Mouse (Mus musculus) v-Abl transformed pro-B cells (cell line): Measurements from ENCODE around the gene Eef2.

Source experiments
- in situ Hi-C, 2 experiments: fragments of 400-800 bp; cut with MboI; formaldehyde crosslinking; loops; one replicate each; pipeline ENCODE4 v1.15.1; 2025; ENCODE audit not compliant: unreplicated experiment in 2 of 2

Eef2 gene

DNA sequence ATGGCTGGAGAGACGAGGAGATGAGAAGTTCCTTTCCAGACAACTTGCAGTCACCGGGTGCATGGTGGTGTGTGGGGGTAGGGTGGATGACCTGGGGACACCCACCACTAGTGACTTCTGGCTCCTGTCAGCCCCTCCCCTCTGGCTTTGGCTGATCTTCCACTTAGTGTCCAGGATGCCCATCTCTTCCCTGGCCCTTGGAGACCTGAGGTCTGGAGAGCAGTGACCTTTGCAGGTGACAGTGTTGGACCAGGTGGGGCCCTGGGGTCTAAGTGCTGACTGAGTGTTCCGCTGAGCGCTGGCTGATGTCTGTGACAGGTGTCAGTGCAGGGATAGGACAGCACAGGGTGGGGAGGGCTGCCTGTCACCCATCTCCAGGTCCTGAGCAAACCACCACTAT lies 18.9 kb downstream of the Eef2 start:
- in situ Hi-C loops: loop anchor here in 1 of 2 experiments (5.0 to 10.0 kb wide), 2 partner anchors 92 to 360 kb away; partner anchors contain the start of gene Aes

DNA sequence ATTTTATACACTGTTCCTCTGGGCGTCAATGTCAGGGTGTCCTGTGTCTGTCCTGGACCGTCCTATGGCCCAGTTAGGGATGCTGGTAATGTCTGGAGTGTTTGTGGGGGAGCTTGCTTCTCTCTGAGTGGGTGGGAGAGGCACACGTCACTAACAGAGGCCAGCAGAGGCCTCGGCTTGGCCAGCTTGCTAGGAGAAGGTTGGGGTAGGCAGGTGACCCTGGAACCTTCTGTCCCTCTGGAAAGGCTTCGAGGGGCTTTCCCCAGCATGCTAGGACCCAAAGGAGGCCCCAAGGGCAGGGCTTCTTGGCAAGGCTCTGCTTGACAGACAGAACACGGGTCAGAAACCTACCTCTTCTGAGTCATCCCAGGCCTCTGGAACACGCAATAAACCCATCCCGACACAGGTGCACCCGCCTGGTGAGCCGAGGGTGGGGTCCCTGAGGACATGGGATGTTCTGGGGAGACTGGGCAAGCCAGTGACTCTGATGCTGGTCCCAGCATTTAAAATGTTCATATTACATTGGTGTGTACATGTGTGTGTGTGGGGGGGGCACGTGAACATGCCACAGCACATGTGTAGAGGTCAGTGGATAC lies 20.1 kb downstream of the Eef2 start:
- in situ Hi-C loops: loop anchor here in 1 of 2 experiments (5.0 to 10.0 kb wide), 2 partner anchors 91 to 358 kb away; partner anchors contain the start of gene Aes

DNA sequence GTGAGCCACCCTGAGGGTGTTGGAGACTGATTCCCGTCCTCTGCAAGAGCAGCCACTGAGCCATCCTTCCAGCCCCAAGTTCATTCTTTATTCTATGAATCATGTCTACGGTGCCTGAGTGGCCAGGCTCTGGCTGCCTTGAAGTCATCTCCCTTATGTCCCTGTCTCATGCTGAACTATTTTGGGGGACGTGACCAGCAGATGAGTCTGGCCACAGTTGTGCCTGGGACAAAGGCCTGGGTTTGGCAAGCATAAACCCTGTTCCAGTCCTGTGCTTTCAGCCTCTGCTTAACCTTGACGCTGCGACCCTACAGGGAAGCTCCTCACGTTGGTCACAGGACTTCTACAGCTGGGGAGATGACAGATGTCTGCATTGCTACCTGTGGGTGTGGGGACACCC lies 20.9 kb downstream of the Eef2 start:
- in situ Hi-C loops: loop anchor here in 1 of 2 experiments (5.0 to 10.0 kb wide), 2 partner anchors 90 to 357 kb away; partner anchors contain the start of gene Aes

DNA sequence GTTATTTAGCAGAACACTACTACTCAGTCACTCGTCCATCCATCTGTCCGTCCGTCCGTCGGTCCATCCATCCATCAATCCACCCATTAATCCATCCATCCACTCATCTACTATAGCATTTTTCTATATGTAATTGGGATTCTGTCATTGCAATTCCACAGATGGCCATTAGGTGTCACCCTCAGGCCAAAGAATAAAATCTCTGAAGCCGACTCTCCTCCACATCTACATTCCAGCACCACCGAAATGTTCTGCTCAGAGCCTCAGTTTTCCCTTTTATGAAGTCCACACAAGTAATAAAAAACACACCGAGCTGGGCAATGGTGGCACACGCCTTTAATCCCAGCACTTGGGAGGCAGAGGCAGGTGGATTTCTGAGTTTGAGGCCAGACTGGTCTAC lies 21.8 kb downstream of the Eef2 start:
- in situ Hi-C loops: loop anchor here in 1 of 2 experiments (5.0 to 10.0 kb wide), 2 partner anchors 89 to 357 kb away; partner anchors contain the start of gene Aes

DNA sequence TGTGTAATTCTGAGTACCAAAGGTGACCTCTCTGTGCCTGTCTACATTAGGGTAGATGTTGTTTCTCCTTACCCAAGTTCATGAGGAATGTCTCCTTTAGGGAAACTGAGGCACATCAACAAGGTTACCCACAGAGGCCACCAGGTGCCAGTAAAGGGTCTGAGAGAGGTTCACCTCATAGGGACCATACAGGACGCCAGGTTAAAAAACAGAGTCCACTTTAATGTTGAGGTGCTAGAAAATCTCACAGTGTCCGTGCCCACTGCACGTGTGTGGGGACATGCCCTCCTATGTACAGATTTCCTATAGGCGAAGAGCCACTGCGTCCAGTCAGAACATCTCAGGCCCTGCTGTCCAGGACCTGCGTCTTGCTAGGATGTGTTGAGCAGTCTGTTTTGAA lies 22.6 kb downstream of the Eef2 start:
- in situ Hi-C loops: loop anchor here in 1 of 2 experiments (5.0 to 10.0 kb wide), 2 partner anchors 88 to 356 kb away; partner anchors contain the start of gene Aes

DNA sequence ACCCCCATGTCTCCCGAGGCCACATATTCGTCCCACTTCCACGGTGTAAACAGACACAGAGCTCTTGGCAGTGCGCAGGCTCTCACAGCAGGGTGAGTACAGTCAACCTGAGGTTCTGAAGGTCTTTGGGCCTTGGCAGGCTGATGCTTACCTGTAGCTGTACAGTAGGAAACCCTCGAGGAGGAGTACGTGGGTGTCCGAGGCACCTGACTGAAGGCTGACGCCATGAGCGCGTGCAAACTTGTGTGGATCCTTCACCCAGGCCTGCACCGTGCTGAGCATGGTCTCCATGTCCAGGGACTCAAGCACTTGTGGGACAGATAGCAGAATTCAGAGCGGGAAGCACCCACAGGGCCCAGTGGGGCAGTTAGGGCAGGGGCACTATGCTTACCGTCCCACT lies 23.7 kb downstream of the Eef2 start:
- in situ Hi-C loops: loop anchor here in 1 of 2 experiments (25.0 kb wide), 1 partner anchor 962 kb away; no protein-coding TSS in a partner anchor

DNA sequence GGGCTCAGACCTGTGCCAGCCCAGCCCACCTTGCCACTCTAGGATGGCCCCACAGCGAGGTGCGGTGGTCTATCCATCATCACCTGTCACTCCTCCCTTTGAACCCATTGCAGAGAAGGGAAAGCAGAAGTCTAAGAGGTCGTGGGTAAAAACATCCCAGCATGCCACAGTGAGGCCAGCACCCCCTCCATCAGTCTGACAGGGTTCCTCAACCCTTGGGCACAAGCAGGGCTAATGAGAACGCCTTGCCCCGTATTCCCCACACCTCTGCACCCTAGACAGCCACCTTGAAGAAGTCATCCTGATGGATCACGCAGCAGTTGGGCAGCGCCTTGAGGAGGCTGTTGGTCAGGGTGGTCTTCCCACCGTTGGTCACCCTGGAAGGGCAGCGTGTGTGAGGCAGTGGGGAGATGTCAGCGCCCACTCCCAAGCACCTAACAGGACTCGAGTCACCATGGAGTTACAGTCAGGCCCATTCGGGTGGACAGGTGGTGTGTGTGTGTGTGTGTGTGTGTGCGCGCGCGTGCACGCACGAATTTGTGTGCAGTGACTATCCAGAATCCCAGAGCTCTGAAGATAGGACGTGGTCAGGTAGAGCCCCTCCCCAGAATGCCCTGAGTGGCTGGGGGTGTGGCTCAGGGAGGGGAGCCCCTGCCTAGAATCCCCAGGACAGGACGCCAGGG lies 24.3 kb downstream of the Eef2 start:
- in situ Hi-C loops: loop anchor here in 1 of 2 experiments (25.0 kb wide), 1 partner anchor 962 kb away; no protein-coding TSS in a partner anchor

DNA sequence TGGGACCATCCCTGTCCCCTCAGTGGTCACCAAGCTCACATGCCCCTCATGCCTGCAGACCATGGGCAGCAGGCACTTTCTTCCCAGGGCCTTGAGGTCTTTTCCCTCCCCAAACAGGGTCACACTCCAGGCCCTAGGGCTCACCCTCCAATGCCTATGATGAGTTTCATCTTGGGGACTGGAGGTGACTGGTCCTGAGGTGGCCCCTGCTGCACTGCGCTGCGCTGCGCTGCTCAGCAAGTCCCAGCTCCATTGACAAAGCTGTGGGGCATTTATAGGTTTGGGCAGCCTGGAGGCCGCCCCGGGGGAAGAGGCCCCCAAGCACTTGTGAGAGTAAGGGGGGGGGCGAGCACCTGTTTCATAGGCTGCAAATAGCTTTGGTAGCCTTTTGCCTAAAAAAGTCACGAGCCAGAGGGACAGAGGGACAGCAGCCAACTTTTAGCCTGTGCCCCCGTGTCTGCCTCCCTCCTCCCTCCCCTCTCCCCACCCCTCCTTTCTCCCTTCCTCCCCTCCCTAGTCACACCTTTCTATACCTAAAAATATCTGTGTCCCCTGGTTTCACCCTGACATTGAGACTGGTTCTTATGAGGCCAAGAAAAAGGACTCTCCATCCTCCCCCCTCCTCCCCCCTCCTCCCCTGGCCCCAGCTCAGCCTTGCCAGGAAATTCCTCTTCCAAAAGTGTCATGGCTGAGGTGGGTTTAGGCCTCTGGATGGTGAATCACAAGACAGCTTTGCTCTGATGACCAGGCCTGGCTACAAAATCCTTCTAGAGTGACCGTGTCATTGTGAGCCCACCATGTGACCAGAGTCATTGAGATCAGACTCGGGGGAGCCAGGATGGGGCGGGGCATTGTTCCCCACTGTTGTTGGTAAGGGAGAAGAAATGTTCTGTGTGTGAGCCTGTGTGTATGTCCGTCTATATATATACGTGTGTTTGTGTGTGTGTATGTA lies 25.7 kb downstream of the Eef2 start, which contains the start of gene Nmrk2:
Nmrk2 (minus strand) TSS at position 245 of the 952 bp plus-strand sequence.
- in situ Hi-C loops: loop anchor here in 1 of 2 experiments (25.0 kb wide), 1 partner anchor 960 kb away; no protein-coding TSS in a partner anchor

DNA sequence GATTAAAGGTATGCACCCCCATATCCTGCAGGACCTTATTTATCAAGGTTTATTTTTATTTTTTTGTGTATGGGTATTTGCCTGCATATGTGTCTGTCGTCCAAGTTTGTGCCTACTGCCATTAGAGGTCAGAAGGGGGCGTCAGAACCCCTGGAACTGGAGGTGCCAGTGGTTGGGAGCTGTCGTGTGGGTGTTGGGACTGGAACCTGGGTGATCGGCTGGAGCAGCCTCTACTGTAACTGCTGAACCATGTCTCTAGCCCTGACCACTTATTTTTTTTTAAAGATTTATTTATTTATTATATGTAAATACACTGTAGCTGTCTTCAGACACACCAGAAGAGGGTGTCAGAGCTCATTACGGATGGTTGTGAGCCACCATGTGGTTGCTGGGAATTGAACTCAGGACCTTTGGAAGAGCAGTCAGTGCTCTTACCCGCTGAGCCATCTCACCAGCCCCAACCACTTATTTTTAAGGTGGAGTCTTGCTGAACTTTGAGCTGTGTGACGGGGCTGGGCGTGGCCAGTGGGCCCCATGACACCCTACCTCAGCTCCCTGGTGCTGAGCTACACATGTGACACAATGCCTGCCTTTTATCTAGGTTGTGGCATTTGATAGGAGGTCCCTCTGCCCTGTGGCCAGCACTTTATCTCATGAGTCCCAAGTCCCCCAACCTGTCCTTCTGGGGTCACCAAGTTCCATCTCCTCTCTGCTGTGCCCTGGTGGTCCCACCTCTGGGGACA lies 26.7 kb downstream of the Eef2 start:
- in situ Hi-C loops: loop anchor here in 1 of 2 experiments (25.0 kb wide), 1 partner anchor 959 kb away; no protein-coding TSS in a partner anchor

DNA sequence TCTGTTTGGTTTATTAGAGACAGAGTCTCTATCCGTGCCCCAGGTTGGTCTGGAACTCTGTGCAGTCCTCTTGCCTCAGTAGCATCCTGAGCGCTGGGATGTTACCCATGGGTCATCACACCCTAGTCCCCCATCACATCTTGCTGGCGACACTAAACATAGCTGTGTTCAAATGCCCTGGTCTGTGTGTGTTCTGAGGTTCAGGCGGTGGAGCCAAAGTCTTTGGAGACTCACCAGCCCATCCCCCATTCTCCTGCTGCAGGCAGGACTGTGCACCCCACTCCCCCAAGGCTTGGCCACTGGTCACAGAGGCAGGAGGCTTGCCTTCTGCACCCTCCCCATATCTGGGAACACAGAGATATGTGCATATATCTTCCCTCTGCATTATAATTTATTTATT lies 27.7 kb downstream of the Eef2 start:
- in situ Hi-C loops: loop anchor here in 1 of 2 experiments (25.0 kb wide), 1 partner anchor 958 kb away; no protein-coding TSS in a partner anchor

DNA sequence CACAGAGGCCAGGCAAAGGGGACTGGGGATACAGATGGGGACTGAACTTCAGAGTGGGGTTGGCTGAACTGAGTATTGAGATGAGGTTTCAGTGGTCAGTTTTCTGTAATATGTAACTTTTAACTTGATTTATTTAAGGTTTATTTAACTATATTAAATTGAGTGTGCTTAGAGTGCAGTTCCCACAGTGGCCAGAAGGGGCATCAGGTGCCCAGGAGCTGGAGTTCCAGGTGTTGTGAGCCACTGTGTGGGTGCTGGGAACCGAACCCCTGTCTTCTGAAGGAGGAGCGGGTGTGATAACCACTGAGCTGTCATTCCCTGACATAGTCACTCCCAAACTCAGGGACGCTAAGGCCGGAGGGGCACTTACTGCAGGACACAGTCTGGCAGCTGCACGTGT lies 33.7 kb downstream of the Eef2 start:
- in situ Hi-C loops: loop anchor here in 1 of 2 experiments (25.0 kb wide), 1 partner anchor 952 kb away; no protein-coding TSS in a partner anchor

DNA sequence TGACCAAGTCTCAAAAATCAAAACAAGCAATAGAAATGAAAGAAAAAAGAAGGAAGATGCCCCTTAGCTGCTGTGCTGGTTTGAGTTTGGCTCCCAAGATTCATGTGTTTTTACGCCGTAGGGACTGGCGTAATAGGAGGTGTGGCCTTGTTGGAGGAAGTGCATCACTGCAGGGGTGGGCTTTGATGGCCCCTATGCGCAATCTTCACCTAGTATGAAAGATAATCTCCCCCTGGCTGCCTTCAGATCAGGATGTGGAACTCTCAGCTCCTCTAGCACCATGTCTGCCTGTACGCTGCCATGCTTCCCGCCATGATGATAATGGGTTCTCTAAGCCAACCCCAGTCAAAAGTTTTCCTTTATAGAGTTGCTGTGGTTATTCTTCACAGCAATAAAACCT lies 39.8 kb downstream of the Eef2 start:
- in situ Hi-C loops: loop anchor here in 1 of 2 experiments (25.0 kb wide), 1 partner anchor 946 kb away; no protein-coding TSS in a partner anchor

DNA sequence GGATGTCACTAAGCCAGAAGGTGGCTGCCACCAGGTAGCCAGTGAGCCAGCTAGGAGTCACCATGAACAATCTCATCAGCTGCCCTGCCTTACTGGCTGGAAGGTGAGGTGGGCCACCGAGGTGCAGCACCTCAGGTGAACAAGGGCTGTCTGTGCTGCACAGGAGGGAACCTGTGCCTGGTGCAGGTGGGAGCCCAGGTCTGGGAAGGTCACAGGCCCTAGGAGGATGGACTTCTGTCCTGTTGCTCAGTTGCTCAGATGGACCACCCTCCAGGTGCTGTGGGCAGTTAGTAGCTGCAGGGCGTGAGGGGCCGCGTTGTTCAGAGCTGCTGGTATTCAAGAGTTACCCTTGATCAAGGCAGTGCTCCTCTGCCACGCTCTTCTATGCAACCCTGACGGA lies 40.4 kb downstream of the Eef2 start:
- in situ Hi-C loops: loop anchor here in 1 of 2 experiments (25.0 kb wide), 1 partner anchor 945 kb away; no protein-coding TSS in a partner anchor

DNA sequence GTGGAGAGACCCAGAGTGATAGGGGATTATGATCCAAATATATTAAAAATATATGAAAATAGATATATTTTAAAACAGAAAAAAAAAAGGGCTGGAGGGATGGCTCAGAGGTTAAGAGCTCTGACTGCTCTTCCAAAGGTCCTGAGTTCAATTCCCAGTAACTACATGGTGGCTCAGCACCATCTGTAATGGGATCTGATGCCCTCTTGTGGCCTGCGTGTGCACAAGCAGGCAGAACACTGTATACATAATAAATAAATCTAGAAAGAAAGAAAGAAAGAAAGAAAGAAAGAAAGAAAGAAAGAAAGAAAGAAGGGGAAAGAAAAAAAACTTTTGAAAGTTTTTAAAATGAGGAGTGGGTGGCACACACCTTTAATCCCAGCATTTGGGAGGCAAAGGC lies 40.8 kb downstream of the Eef2 start:
- in situ Hi-C loops: loop anchor here in 1 of 2 experiments (25.0 kb wide), 1 partner anchor 945 kb away; no protein-coding TSS in a partner anchor

DNA sequence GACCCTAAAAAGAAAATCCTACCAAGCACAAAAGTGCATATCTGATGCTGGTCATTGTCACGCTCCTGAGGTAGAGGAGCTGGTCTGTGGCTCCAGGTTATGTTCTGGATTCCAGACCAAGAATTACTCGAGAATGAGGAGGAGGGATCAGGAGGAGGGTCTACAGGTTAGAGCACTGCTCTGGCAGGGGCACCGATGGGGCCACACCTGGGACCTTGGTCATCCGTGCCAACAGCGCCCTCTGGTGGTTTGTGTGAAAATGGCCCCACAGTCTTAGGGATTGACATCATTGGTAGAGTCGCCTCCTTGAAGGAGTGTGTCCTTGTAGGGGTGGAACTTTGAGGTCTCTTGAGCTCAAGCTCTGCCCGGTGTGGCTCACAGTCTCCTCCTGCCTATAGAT lies 41.5 kb downstream of the Eef2 start:
- in situ Hi-C loops: loop anchor here in 1 of 2 experiments (25.0 kb wide), 1 partner anchor 944 kb away; no protein-coding TSS in a partner anchor

DNA sequence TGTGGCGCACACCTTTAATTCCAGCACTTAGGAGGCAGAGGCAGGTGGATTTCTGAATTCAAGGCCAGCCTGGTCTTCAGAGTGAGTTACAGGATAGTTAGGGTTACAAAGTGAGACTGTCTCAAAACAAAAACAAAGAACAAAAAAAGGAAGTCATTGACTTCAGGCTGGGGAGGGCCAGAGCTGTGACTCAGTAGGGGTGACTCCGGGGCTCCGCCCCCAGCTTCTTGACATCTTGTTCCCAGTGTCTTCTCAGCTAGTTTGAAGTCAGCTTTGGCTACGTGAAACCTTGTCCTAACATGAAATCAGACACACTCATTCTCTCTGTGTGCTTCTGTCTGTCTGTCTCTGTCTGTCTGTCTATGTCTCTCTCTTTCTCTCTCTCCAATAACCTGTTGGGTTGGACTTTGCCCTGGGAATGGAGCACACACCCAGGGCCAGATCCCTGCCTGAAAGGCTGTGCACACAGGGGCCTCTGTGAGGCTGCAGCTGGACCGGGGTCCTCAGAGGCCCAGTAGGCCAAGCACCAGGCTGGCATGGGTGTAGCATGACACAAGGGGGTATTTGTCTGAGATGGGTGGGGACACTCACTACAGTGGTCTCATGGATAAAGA lies 45.1 kb downstream of the Eef2 start:
- in situ Hi-C loops: loop anchor here in 1 of 2 experiments (25.0 kb wide), 1 partner anchor 941 kb away; no protein-coding TSS in a partner anchor

DNA sequence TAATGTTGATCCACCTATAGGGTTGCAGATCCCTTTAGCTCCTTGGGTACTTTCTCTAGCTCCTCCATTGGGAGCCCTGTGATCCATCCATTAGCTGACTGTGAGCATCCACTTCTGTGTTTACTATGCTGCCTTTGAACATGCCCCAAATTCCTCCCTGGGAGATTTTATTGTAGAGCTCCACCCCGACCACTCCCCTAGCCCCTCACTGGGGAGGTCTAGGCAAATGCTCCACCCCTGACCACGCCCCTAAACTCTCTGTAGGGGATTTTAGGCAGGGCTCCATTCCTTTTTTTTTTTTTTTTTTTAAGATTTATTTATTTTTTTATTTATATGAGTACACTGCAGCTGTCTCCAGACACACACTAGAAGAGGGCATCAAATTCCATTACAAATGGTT lies 47.3 kb downstream of the Eef2 start:
- in situ Hi-C loops: loop anchor here in 1 of 2 experiments (25.0 kb wide), 1 partner anchor 939 kb away; no protein-coding TSS in a partner anchor

DNA sequence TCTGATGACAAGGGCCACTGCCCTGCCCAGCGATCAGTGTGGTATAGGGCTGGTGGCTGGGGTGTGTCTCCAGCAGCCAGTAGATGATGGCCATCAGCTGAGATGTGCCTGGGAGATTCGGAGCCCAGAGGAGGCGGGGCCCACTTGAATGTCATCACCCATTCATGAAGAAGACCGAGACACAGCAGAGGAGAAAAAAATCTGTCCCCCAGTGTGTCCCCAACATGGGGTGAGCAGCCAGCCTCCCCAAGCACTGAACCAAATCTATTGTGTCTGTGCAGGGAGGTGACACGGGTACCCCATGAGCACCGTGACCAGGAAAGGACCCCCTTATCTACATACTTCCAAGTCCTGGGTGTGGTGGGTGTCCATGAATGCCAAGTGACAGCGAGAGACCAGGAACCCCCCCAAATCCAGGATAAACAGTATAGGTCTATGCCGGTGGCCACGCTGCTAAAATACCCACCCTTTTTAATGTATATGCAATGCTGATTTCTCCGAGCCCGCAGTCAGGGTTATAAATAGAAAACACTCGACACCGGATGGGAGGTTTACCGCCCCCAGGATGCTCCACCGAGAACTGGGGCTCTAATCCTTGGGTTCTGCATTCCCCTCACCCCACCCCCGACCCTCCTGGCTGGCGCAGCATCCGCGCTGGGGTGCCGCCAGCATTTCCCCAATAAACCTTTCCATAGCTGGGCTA lies 53.5 kb downstream of the Eef2 start:
- in situ Hi-C loops: no loop called here
